Mouse (Mus musculus): ENCODE measurements around the gene Tmcc3.

- TF ChIP-seq POLR2A (IDR thresholded peaks at IDR 0.05; ENCODE audit: insufficient read depth, low read length) = no peak
- no peak for TF ChIP-seq CTCF (IDR thresholded peaks at IDR 0.05; ENCODE audit: low read depth, low read length)
Measured at GRCm38 (mm10) chr10:94480380-94481101, 168.8 kb downstream of the Tmcc3 start.

Data from ES-Bruce4 (cell line).